Mouse (Mus musculus): ENCODE data around the gene Tmem185b.

DNA sequence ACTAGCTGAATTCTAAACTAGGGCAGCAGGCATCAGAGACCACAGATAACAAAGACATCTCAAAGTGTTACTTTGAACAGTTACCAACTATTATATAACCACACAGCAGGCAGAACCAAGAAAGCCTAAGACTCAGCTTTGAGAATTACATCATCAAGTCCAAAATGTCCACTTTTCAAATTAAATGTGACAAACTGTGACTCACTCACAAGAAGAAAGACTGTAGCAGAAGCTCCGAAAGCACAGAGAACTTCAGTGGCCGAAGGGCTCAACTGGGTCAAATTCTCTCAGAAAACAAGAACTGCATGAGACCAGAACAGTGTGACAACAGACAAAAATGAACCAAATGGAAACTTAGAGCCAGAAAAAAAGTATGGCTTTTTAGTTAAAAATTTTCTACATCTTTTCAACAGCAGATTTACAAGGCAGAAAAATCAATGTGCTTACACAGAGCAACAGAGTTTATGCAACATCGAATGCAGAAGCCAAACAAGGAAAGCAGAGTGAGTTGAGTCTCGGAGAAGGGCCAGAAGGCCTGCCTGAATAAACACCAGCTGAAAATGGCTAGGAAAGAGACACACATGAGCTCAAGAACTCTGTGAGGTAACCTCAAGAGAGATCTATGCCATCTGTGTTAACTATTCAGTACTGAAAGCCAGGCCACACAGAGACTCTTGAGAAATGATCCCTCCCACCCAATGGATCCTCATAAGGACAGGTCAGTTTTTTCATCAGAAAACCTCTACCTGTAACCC is 31.9 kb downstream of the Tmem185b start:
- no peak for TF ChIP-seq POLR2A (IDR thresholded peaks at IDR 0.05; ENCODE audit: borderline replicate concordance, extremely low read depth, insufficient read depth, insufficient read length, poor library complexity, severe bottlenecking)
- TF ChIP-seq CTCF (IDR thresholded peaks at IDR 0.05; ENCODE audit: borderline replicate concordance, extremely low read depth, insufficient read depth, insufficient read length) = no peak

All from brain, embryonic 14.5 days (tissue).